Comparison of ENCODE assay signal across 12 mouse cellular contexts in the genomic region with DNA sequence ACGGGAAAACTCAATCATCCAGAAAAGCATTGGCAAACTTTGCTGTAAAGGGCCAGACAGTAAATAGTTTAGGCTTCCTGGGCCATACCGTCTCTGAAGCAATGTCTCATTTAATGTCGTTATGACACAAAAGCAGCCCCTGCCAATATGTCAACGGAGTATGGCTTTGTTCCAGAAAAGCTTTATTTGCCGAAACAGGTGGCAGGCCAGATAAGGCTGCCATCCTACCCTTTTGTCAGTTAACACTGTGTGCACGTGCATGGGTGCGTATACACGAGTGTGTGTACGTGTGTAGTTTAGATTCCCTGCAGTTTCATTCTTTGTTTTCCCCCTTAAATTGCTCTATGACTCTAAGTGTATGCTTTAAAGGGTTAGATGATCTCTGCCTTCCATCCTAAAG. TPM values are rescaled to one million over a fixed set of nuclear protein-coding genes. Genes with fewer than 3 reads are reported as not detected.
"Had no signal": no experiment of that assay in that cellular context is flagged by ENCODE, and none has a peak within 500 bp of the region (broad histone marks: within the 10 kb centered on the region; RNA-seq: fewer than 3 reads in every experiment).

No protein-coding gene starts in this region.

- H3K27ac ChIP-seq: kidney, embryonic 15.5 days; limb, embryonic 13.5 days; liver, embryonic 14.5 days; neural tube, embryonic 12.5 days; stomach, postnatal 0 days had no signal

- H3K27me3 ChIP-seq: kidney, embryonic 15.5 days; neural tube, embryonic 12.5 days had no signal

- H3K4me1 ChIP-seq: limb, embryonic 13.5 days had no signal

- H3K9me3 ChIP-seq: kidney, embryonic 15.5 days; limb, embryonic 13.5 days; neural tube, embryonic 12.5 days had no signal

- H3K9ac ChIP-seq: kidney, embryonic 15.5 days; limb, embryonic 13.5 days; liver, embryonic 14.5 days; neural tube, embryonic 12.5 days had no signal

- DNase-seq: kidney, adult 2 months; kidney, postnatal 14 days; left cerebral cortex, postnatal 4 days; lung, adult 18-20 months; thymus, postnatal 4 days had no signal

- H3K4me2 ChIP-seq: kidney, embryonic 15.5 days; limb, embryonic 13.5 days; neural tube, embryonic 12.5 days had no signal

- H3K36me3 ChIP-seq: kidney, embryonic 15.5 days; limb, embryonic 13.5 days; neural tube, embryonic 12.5 days had no signal

- H3K4me3 ChIP-seq: kidney, embryonic 15.5 days; limb, embryonic 13.5 days; neural tube, embryonic 12.5 days had no signal

RNA-seq across cellular contexts. Expression of a gene that starts 20.1 kb away (rescaled TPM):
- total RNA-seq: megakaryocyte-erythroid progenitor cell, adult 5-6 weeks; neutrophil, adult 5-6 weeks had no signal
